Mouse (Mus musculus) hindbrain, embryonic 11.5 days (tissue): ENCODE data around the gene Zfp873. TPM values are rescaled to one million over a fixed set of nuclear protein-coding genes. Genes with fewer than 3 reads are reported as not detected.

Experiments
- polyA plus RNA-seq: library from polyadenylated mRNA; unstranded; fragments of >200 nt; fragmentation: Nextera tagmentation; extraction: Ambion mirVana; gene quantifications from 2 replicates; pipeline ENCODE4 v1.2.1, GENCODE M21; 2014

Gene Zfp873
- polyA plus RNA-seq, 1 experiment from 2014 or later = 17.7 TPM

Other genes starting within 250 kb of the Zfp873 start
- gene Gm4767, start 235.9 kb upstream of the Zfp873 start, polyA plus RNA-seq = 3.5 and 3.9 TPM in 2 replicates
- gene Gm32687, start 184.2 kb upstream of the Zfp873 start, polyA plus RNA-seq = 12.2 and 12.8 TPM in 2 replicates
- 4.6 and 5.4 TPM in 2 replicates for gene Zfp781, start 117.6 kb upstream of the Zfp873 start, polyA plus RNA-seq
- gene BC024063, start 35.2 kb downstream of the Zfp873 start, polyA plus RNA-seq = 7.5 and 8.2 TPM in 2 replicates
- 5.6 and 6.9 TPM in 2 replicates for gene AU041133, start 79.9 kb downstream of the Zfp873 start, polyA plus RNA-seq
- 16.7 and 19.9 TPM in 2 replicates for gene Zfp938, start 193.2 kb downstream of the Zfp873 start, polyA plus RNA-seq